Mouse (Mus musculus): ENCODE data around the gene Chac1. TPM values are rescaled to one million over a fixed set of nuclear protein-coding genes. Genes with fewer than 3 reads are reported as not detected.

Gene Chac1
- total and polyA plus RNA-seq, 2 experiments from 2014 or later: 9.1 to 20.4 TPM

DNA sequence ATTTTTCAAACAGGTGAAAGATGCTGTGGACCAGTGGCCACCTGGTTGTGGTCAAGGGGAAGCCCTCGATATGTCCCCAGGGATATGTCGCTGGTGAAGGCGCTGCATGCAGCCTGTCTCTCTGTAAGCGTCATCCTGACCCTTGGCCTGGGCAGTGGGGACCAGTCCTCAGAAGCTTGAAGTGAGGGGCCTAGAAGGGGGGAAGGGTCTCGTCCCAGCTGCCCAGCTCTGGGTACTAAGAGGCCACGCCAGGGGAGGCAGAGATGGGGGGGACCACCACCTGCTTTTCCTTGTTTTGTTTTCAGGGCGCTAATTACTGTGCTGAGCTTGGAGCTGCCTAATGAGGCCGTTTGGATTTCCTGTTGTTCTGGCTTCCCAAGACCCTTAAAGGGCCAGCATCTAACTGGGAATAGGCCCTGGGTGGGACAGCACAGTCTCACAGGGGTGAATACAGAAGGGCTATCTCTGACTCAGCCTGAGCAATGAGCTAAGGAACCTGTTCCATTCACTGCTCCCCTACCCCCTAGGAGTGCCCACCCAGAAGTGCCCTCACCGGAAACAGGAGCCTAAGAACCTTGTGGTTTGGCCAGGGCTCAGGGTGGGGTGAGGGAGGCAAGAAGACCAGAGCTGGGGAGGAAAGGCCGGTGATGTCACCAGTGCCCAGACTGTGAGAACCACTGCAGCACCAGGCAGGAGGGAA, 37.1 kb upstream of the Chac1 start:
- Histone ChIP-seq H3K9ac (no peak overlapping the region), H3K27me3 (ENCODE audit: insufficient read depth, low read length) (peaks cover 12% of the 10 kb centered on the region), H3K4me2 (ENCODE audit: low read depth) (no peak overlapping the region), H3K4me1 (ENCODE audit: insufficient read depth) (no peaks in the 10 kb centered on the region), H3K27ac (ENCODE audit: low read depth, low read length) (no peak overlapping the region), H3K4me3 (ENCODE audit: low read depth, low read length) (no peak overlapping the region), H3K36me3 (ENCODE audit: insufficient read depth) (no peaks in the 10 kb centered on the region), H3K9me3 (ENCODE audit: low read length) (no peaks in the 10 kb centered on the region)
- 20% methylated on average over 10 of the region's 10 CpGs for WGBS
- peak; percentile 29 for DNase-seq
- ATAC-seq: peak; percentile 70
- TF ChIP-seq CTCF (IDR thresholded peaks at IDR 0.05; ENCODE audit: low read depth): no peak

DNA sequence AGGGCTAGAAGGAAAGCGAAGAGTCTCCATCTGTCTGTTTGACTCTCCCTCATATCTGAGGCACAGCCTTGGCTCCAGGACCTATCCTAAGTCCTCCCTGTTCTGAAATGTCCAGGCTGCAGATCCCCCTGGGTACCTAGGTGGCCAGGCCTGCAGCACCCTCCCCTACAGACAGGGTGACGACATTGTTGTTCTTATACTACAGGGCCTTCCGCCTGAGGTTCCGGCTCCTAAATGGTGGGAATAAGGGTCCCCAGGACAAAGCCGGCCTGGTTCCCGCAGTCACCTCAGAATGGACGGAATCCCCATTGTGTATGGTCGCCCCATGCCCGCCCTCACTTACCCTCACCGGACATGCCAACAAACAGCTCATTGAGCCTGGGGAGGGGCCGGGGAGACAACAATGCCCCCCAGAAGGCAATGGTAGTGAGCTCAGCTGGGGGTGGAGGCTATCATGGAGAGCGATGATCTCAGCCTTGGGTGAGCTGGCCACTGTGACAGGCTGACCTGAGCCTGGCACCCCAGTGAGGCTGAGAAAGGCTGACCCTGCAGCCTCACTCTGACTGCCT, 36.2 kb upstream of the Chac1 start:
- TF ChIP-seq CTCF (IDR thresholded peaks at IDR 0.05; ENCODE audit: low read depth): no peak
- Histone ChIP-seq H3K27me3 (ENCODE audit: insufficient read depth, low read length) (peaks cover 12% of the 10 kb centered on the region), H3K9ac (no peak overlapping the region), H3K9me3 (ENCODE audit: low read length) (no peaks in the 10 kb centered on the region), H3K4me3 (ENCODE audit: low read depth, low read length) (no peak overlapping the region), H3K4me2 (ENCODE audit: low read depth) (no peak overlapping the region), H3K36me3 (ENCODE audit: insufficient read depth) (no peaks in the 10 kb centered on the region), H3K4me1 (ENCODE audit: insufficient read depth) (no peaks in the 10 kb centered on the region), H3K27ac (ENCODE audit: low read depth, low read length) (no peak overlapping the region)
- ATAC-seq: no peak
- WGBS: 50% methylated on average over 12 of the region's 12 CpGs
- DNase-seq: no peak

DNA sequence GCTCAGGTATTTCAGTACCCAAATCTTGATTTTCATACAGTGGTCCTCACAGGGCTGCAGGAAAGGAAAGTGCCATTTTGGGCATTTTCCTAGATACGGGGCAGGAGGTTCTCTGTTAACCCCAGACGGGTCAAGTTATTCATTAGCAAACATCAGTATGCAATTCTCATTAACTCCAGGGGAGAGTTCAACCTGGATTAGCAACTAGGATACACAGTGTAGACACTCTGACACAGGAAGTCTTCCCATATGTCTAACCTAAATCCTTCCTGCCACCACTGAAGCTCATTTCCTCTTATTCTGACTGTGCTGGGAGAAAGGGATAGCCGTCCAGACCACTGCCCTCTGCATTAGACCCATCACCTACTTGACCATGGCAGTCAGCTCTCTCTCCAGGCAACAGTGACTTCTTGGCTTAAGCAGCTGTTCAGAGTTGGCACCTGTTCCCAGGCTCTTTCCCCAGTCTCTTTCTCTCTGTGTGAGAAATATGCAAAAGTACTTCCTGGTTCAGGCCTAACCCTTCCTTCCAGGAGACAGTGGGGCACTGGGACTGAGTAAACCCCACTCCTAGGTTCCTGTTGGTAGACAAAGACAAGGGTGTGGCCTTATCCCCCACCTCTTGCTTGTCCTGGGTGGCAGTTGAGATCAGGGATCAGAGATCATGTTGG, 32.9 kb upstream of the Chac1 start:
- Histone ChIP-seq H3K9me3 (ENCODE audit: low read length) (no peaks in the 10 kb centered on the region), H3K27ac (ENCODE audit: low read depth, low read length) (no peak overlapping the region), H3K4me3 (ENCODE audit: low read depth, low read length) (no peak overlapping the region), H3K27me3 (ENCODE audit: insufficient read depth, low read length) (peaks cover 34% of the 10 kb centered on the region), H3K36me3 (ENCODE audit: insufficient read depth) (no peaks in the 10 kb centered on the region), H3K4me1 (ENCODE audit: insufficient read depth) (peaks cover 13% of the 10 kb centered on the region), H3K4me2 (ENCODE audit: low read depth) (no peak overlapping the region), H3K9ac (no peak overlapping the region)
- ATAC-seq: no peak
- WGBS: 61% methylated on average over 3 of the region's 3 CpGs
- DNase-seq: no peak
- TF ChIP-seq CTCF (IDR thresholded peaks at IDR 0.05; ENCODE audit: low read depth): no peak

DNA sequence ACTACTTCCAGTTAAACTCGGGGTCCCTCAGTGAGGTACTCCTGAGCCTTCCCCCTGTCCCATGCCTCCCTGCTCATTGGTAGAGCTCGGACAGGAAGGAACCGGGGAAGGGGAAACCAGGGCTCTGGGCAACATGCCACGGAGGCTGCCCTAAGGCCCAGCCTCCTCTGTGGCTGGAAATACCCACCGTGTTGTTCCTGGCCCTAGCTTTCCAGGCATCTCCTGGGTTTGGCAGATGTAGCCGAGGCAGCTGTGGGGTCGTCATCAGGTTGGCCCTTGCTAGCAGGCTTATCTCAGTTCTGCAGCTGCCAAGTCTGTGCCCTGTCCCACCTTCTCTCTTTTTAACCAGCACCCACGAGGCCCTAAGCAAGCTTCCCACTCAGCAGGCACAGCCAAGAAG, 30.5 kb upstream of the Chac1 start:
- no peak for DNase-seq
- WGBS: 66% methylated on average over 8 of the region's 8 CpGs
- H3K4me2 ChIP-seq (ENCODE audit: low read depth): no peak overlapping the region

DNA sequence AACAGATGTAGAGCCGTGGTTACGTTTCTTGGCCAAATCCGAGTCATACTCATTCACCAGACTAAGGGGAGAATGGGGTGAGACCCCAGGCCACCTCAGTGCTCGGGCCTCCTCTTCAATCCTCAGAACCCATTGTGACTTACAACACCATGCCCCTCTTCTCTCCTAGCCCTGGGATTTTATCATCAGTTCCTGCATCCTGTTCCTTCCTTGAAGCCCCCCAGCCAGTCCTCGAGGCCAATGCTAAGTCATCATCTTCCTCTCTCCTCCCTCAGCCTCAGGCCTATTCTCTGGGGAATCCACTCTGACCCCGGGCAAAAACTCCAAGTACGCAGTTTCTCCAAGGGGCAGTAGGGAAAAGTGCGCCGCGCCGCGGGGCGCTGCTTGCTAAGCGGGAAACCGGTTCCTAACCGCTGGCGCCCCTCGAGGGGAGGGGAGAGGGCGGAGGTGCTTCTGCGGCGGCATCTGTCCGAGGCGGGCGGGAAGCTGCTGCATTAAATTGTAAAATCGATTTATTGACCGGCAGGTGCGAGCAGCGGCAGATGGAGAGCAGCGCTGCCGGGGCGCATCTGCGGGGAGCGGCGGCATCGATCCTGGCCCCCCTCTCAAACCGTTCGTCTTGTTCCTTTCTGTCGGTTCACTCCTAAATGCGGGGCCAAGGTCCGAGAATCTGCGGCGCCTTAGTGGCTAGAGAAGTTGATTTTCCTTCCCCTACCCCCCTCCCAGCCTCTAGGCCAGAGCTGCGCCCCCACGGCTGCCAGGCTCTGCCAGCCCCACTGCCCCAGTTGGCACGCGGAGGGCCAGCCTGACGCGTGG, 29.1 kb upstream of the Chac1 start:
- Histone ChIP-seq H3K27me3 (ENCODE audit: insufficient read depth, low read length) (peaks cover 43% of the 10 kb centered on the region), H3K4me2 (ENCODE audit: low read depth) (peak overlapping the region; percentile 71), H3K27ac (ENCODE audit: low read depth, low read length) (no peak overlapping the region), H3K36me3 (ENCODE audit: insufficient read depth) (no peaks in the 10 kb centered on the region), H3K4me1 (ENCODE audit: insufficient read depth) (peaks cover 21% of the 10 kb centered on the region), H3K9ac (peak overlapping the region; percentile 31), H3K9me3 (ENCODE audit: low read length) (no peaks in the 10 kb centered on the region), H3K4me3 (ENCODE audit: low read depth, low read length) (peak overlapping the region; percentile 35)
- 3% methylated on average over 48 of the region's 48 CpGs for WGBS
- no peak for TF ChIP-seq CTCF (IDR thresholded peaks at IDR 0.05; ENCODE audit: low read depth)
- ATAC-seq (no peak), DNase-seq (peak; percentile 43)

More for the DNA sequence above, 30.5 kb upstream of the Chac1 start:
- no peak for ATAC-seq
- TF ChIP-seq CTCF (IDR thresholded peaks at IDR 0.05; ENCODE audit: low read depth): no peak
- Histone ChIP-seq H3K4me1 (ENCODE audit: insufficient read depth) (peaks cover 16% of the 10 kb centered on the region), H3K4me3 (ENCODE audit: low read depth, low read length) (no peak overlapping the region), H3K27ac (ENCODE audit: low read depth, low read length) (no peak overlapping the region), H3K27me3 (ENCODE audit: insufficient read depth, low read length) (peaks cover 38% of the 10 kb centered on the region), H3K36me3 (ENCODE audit: insufficient read depth) (no peaks in the 10 kb centered on the region), H3K9me3 (ENCODE audit: low read length) (no peaks in the 10 kb centered on the region), H3K9ac (no peak overlapping the region)

DNA sequence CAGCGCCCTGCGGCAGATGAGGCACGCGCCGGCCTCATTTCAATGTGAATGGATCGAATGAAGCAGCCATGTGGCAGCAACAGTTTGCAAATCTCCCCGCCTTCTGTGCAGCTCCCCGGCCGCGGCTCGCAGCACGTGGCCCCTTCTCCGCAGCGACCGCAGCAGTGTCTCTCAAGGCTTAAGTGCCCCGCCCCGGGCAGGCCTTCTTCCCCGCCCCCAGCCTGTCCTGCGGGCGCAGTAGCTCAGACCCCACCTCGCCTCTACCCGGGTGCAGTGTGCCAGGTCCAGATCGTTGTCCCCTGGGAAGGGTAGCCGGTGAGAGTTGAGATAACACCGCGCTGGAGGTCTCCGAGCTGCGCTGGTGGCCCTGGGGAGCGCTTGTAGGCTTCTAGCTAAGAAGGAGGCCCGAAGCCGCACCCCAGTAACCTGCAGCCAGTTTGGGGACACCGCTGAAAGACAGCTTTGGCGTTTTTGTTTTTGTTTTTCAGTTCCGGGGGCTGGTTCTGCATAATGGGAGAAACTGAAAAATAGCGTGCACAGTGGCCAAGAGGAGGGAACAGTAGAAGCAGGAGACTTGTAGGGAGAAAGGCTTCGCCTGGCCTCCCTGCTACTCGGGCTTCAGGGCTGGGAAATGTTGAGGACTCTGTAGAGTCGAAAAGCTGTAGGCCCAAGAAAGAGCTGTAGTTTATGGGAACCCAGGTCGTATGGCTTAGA, 28.3 kb upstream of the Chac1 start:
- Histone ChIP-seq H3K4me2 (ENCODE audit: low read depth) (peak overlapping the region; percentile 71), H3K9me3 (ENCODE audit: low read length) (no peaks in the 10 kb centered on the region), H3K9ac (peak overlapping the region; percentile 31), H3K36me3 (ENCODE audit: insufficient read depth) (no peaks in the 10 kb centered on the region), H3K4me3 (ENCODE audit: low read depth, low read length) (peak overlapping the region; percentile 35), H3K27ac (ENCODE audit: low read depth, low read length) (no peak overlapping the region), H3K4me1 (ENCODE audit: insufficient read depth) (peaks cover 21% of the 10 kb centered on the region), H3K27me3 (ENCODE audit: insufficient read depth, low read length) (peaks cover 45% of the 10 kb centered on the region)
- ATAC-seq (peak; percentile 74), DNase-seq (peak; percentile 86)
- no peak for TF ChIP-seq CTCF (IDR thresholded peaks at IDR 0.05; ENCODE audit: low read depth)
- WGBS: 3% methylated on average over 39 of the region's 39 CpGs
